In the genomic region with DNA sequence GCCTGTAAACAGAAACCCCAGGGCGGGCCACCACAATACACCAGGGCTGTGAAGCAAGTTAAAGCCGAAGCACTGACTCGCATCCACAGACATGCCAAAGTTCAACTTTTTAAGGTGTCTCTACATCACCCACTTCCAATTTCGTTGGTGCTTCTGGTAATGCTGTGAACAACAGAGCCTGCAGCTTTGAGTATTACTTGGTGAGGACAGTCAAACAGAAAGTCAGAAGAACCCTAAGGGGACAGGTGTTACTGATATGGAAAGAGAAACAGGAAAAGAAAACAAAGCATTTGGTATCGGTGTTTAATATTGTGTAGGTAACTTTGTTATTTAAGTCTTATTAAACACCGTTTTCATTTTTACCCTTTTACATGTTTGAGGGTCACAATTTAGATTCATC, we compare ENCODE assay signal across 19 mouse cellular contexts. TPM values are rescaled to one million over a fixed set of nuclear protein-coding genes. Genes with fewer than 3 reads are reported as not detected.
"Had no signal": no experiment of that assay in that cellular context is flagged by ENCODE, and none has a peak within 500 bp of the region (broad histone marks: within the 10 kb centered on the region; RNA-seq: fewer than 3 reads in every experiment).

No protein-coding gene starts in this region.

- H3K4me1 ChIP-seq: stomach, embryonic 15.5 days had no signal

- DNase-seq: retina, postnatal 1 day; right cerebral cortex, adult 18-20 months; right cerebral cortex, postnatal 14 days; right cerebral cortex, postnatal 25 days; right cerebral cortex, postnatal 4 days; spleen, adult 18-20 months; thymus, adult 18-20 months; thymus, adult 2 months; thymus, postnatal 14 days; thymus, postnatal 25 days; thymus, postnatal 36 days; thymus, postnatal 4 days had no signal

- H3K27me3 ChIP-seq: stomach, embryonic 15.5 days had no signal

- H3K4me2 ChIP-seq: neural tube, embryonic 13.5 days; neural tube, embryonic 15.5 days; stomach, embryonic 15.5 days had no signal

- H3K9ac ChIP-seq: neural tube, embryonic 13.5 days; neural tube, embryonic 15.5 days; stomach, embryonic 15.5 days had no signal

- H3K36me3 ChIP-seq: neural tube, embryonic 13.5 days; neural tube, embryonic 15.5 days; stomach, embryonic 15.5 days had no signal

- H3K9me3 ChIP-seq: neural tube, embryonic 13.5 days; neural tube, embryonic 15.5 days; stomach, embryonic 15.5 days had no signal

- H3K4me3 ChIP-seq: neural tube, embryonic 13.5 days; neural tube, embryonic 15.5 days; stomach, embryonic 15.5 days had no signal

- H3K27ac ChIP-seq: neural tube, embryonic 13.5 days; neural tube, embryonic 15.5 days; stomach, embryonic 15.5 days; stomach, postnatal 0 days had no signal

RNA-seq across cellular contexts. Expression of a gene that starts 29.7 kb away (rescaled TPM):
- total RNA-seq: neutrophil, adult 5-6 weeks had no signal
- polyA plus RNA-seq: small intestine, adult 2 months; spleen, adult 2 months; thymus, adult 2 months had no signal
